Mouse (Mus musculus) lung, adult 2 months (tissue): ENCODE measurements around the gene Mamdc4. TPM values are rescaled to one million over a fixed set of nuclear protein-coding genes. Genes with fewer than 3 reads are reported as not detected.
A peak's percentile ranks its signal among the peaks of the same experiment; 100 is the strongest.

Experiments
- DNase-seq: peaks from one replicate; pipeline ENCODE4 v3.0.0; 2022
- H3K4me1 ChIP-seq: fragments of 200-500 bp; 2 replicates; pipeline ENCODE4 v1.6.1; 2011; ENCODE audit warnings: low read length; ENCODE audit not compliant: control insufficient read depth, insufficient read depth
- H3K4me3 ChIP-seq: fragments of 200-500 bp; replicated peaks from 2 replicates; pipeline ENCODE3; 2011; ENCODE audit warnings: low read depth, mild to moderate bottlenecking, control low read depth, low read length; ENCODE audit errors: extremely low read depth
- CTCF ChIP-seq: fragments of 200-500 bp; IDR thresholded peaks from 2 replicates; pipeline ENCODE4 v1.5.1; 2011; ENCODE audit warnings: mild to moderate bottlenecking, low read length, control low read depth; ENCODE audit not compliant: insufficient read depth
- POLR2A ChIP-seq: fragments of 200-500 bp; IDR thresholded peaks from 2 replicates; pipeline ENCODE4 v1.6.1; 2011; ENCODE audit warnings: low read depth, mild to moderate bottlenecking, control low read depth, low read length, borderline replicate concordance; ENCODE audit errors: extremely low read depth
- WGBS: fragments of 180-500 bp; shearing (Covaris S2); methylation state at CpG from one replicate; pipeline ENCODE4 v1.1.7; 2018; 5-methylcytosine and 5-hydroxymethylcytosine counted together
- polyA plus RNA-seq: library from polyadenylated mRNA; depleted of rRNA; stranded (reverse); fragments of >200 nt; gene quantifications from 2 replicates; pipeline ENCODE4 v1.2.3, GENCODE M21; 2012

The Mamdc4 gene
- polyA plus RNA-seq, 1 experiment: 10.2 TPM

GRCm38 (mm10) chr2:25583571-25583970 is 8.9 kb upstream of the Mamdc4 start:
- 62% methylated on average over 4 of the region's 4 CpGs for WGBS
- Histone ChIP-seq H3K4me3 (no peak overlapping the region), H3K4me1 (peaks cover 7% of the 10 kb centered on the region)
- DNase-seq: no peak
- TF ChIP-seq POLR2A: no peak

- no peak for TF ChIP-seq CTCF
- WGBS: 65% methylated on average over 6 of the region's 6 CpGs
- DNase-seq: no peak
- Histone ChIP-seq H3K4me3 (no peak overlapping the region), H3K4me1 (peaks cover 11% of the 10 kb centered on the region)
These were observed 8.5 kb upstream of the Mamdc4 start for GRCm38 (mm10) chr2:25583120-25583481.

GRCm38 (mm10) chr2:25582466-25583119 is 7.9 kb upstream of the Mamdc4 start:
- 48% methylated on average over 12 of the region's 12 CpGs for WGBS
- H3K4me3 ChIP-seq: no peak overlapping the region
- no peak for DNase-seq
- TF ChIP-seq POLR2A (no peak), CTCF (no peak)
- H3K4me1 ChIP-seq: peaks cover 13% of the 10 kb centered on the region

- WGBS: 20% methylated on average over 6 of the region's 6 CpGs
- no peak for DNase-seq
- TF ChIP-seq CTCF (no peak), POLR2A (no peak)
- Histone ChIP-seq H3K4me3 (no peak overlapping the region), H3K4me1 (peaks cover 15% of the 10 kb centered on the region)
These were observed 7.3 kb upstream of the Mamdc4 start for GRCm38 (mm10) chr2:25581901-25582301.

GRCm38 (mm10) chr2:25581294-25581864 is 6.7 kb upstream of the Mamdc4 start, which contains the start of gene Ajm1:
Gene Ajm1 (minus strand): TSS chr2:25581757.
- peak; percentile 55 for DNase-seq
- Histone ChIP-seq H3K4me1 (peaks cover 15% of the 10 kb centered on the region), H3K4me3 (peak within 1 kb of the TSS; percentile 7)
- WGBS: 5% methylated on average over 19 of the region's 19 CpGs
- TF ChIP-seq POLR2A (no peak), CTCF (peak; percentile 80)

- Histone ChIP-seq H3K4me1 (peaks cover 17% of the 10 kb centered on the region), H3K4me3 (no peak overlapping the region)
- WGBS: 31% methylated on average over 6 of the region's 6 CpGs
- TF ChIP-seq CTCF: no peak
- no peak for TF ChIP-seq POLR2A
- DNase-seq: no peak
These were observed 6.0 kb upstream of the Mamdc4 start for GRCm38 (mm10) chr2:25580621-25581101.

GRCm38 (mm10) chr2:25579737-25580460 is 5.3 kb upstream of the Mamdc4 start:
- DNase-seq: peak; percentile 43
- H3K4me3 ChIP-seq: no peak overlapping the region
- H3K4me1 ChIP-seq: peaks cover 20% of the 10 kb centered on the region
- 5% methylated on average over 27 of the region's 27 CpGs for WGBS
- TF ChIP-seq CTCF: peak; percentile 67
- TF ChIP-seq POLR2A: no peak

- H3K4me1 ChIP-seq: peaks cover 21% of the 10 kb centered on the region
- no peak overlapping the region for H3K4me3 ChIP-seq
- WGBS: 7% methylated on average over 77 of the region's 77 CpGs
- no peak for DNase-seq
- TF ChIP-seq CTCF (no peak), POLR2A (no peak)
These were observed 4.4 kb upstream of the Mamdc4 start for GRCm38 (mm10) chr2:25578796-25579736.

GRCm38 (mm10) chr2:25577951-25578795 is 3.5 kb upstream of the Mamdc4 start:
- WGBS: 5% methylated on average over 75 of the region's 75 CpGs
- no peak for DNase-seq
- H3K4me1 ChIP-seq: peaks cover 22% of the 10 kb centered on the region
- peak overlapping the region; percentile 2 for H3K4me3 ChIP-seq
- no peak for TF ChIP-seq POLR2A
- no peak for TF ChIP-seq CTCF
